ENCODE assay signal across 16 mouse cellular contexts in genomic region chr16:52027326-52027725, GRCm38 (mm10).
"Had no signal": no experiment of that assay in that cellular context is flagged by ENCODE, and none has a peak within 500 bp of the region (broad histone marks: within the 10 kb centered on the region; RNA-seq: fewer than 3 reads in every experiment).

No protein-coding gene starts in this region.

- H3K9me3 ChIP-seq: neural tube, embryonic 13.5 days; neural tube, embryonic 15.5 days; stomach, embryonic 15.5 days had no signal

- H3K27me3 ChIP-seq: neural tube, embryonic 13.5 days; neural tube, embryonic 15.5 days; stomach, embryonic 15.5 days had no signal

- H3K27ac ChIP-seq: neural tube, embryonic 13.5 days; neural tube, embryonic 15.5 days; stomach, embryonic 15.5 days; stomach, postnatal 0 days had no signal

- H3K36me3 ChIP-seq: neural tube, embryonic 13.5 days; neural tube, embryonic 15.5 days; stomach, embryonic 15.5 days had no signal

- H3K4me2 ChIP-seq: neural tube, embryonic 13.5 days; neural tube, embryonic 15.5 days; stomach, embryonic 15.5 days had no signal

- H3K4me3 ChIP-seq: neural tube, embryonic 13.5 days; neural tube, embryonic 15.5 days; stomach, embryonic 15.5 days had no signal

- H3K9ac ChIP-seq: neural tube, embryonic 13.5 days; neural tube, embryonic 15.5 days; stomach, embryonic 15.5 days had no signal

- DNase-seq: retina, postnatal 1 day; right cerebral cortex, adult 18-20 months; right cerebral cortex, postnatal 14 days; right cerebral cortex, postnatal 25 days; right cerebral cortex, postnatal 4 days; spleen, adult 18-20 months; thymus, adult 18-20 months; thymus, adult 2 months; thymus, postnatal 14 days; thymus, postnatal 25 days; thymus, postnatal 36 days; thymus, postnatal 4 days had no signal
